Mouse (Mus musculus): ENCODE measurements around the gene Dennd6b.

DNA sequence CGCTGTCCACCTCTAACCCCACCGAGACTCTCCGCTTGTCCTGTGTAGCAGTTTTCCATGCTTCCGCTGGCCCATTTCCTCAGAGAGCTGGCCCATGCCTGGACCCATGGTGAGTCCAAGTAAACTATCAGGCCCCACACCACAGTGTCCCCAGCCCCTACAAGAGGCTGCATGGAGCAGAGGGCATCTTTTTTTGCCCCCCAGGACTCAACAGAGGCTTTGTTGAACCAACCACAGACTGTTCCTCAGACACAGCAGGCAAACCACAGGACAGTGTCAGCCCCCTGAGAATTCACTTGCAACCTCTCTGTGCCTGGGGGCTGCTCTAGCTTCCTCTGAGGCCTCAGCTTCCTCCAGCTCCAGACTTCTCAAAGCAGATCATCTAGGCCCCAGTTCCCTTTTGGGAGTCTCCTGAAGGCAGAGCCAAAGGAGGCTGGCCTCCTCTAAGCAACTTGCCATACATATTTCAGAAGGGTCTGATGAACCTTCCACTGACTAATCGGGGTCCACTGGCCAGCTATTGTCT, 24.7 kb downstream of the Dennd6b start:
- TF ChIP-seq CTCF (IDR thresholded peaks at IDR 0.05) = no peak
- no peak for TF ChIP-seq EP300 (IDR thresholded peaks at IDR 0.05)

Measured in lung, postnatal 0 days (tissue).